Comparison of ENCODE assay signal across 14 mouse cellular contexts in genomic region chr11:32293479-32293878, GRCm38 (mm10). TPM values are rescaled to one million over a fixed set of nuclear protein-coding genes. Genes with fewer than 3 reads are reported as not detected.
"Had no signal": no experiment of that assay in that cellular context is flagged by ENCODE, and none has a peak within 500 bp of the region (broad histone marks: within the 10 kb centered on the region; RNA-seq: fewer than 3 reads in every experiment).

No protein-coding gene starts in this region.

RNA-seq across cellular contexts. Expression of gene Hba-a2, which starts 2.8 kb away (rescaled TPM):
- polyA plus RNA-seq: myocyte had no signal

RNA-seq across cellular contexts. Expression of gene Hbq1a, which starts 6.4 kb away (rescaled TPM):
- total RNA-seq: megakaryocyte, adult 5-6 weeks; monocyte, adult 5-6 weeks; neutrophil, adult 5-6 weeks had no signal
- polyA plus RNA-seq: limb, embryonic 12.5 days; midbrain, embryonic 10.5 days; testis, adult 2 months; urinary bladder, adult 2 months had no signal

RNA-seq across cellular contexts. Expression of gene Hbq1b, which starts 6.7 kb away (rescaled TPM):
- total RNA-seq: megakaryocyte, adult 5-6 weeks; monocyte, adult 5-6 weeks had no signal
- polyA plus RNA-seq: testis, adult 2 months; urinary bladder, adult 2 months had no signal

RNA-seq across cellular contexts. Expression of gene Hba-x, which starts 17.3 kb away (rescaled TPM):
- total RNA-seq: layer of hippocampus, adult 18-20 months; layer of hippocampus, postnatal 14 days; left cerebral cortex, adult 8-10 months; left cerebral cortex, postnatal 14 days; left cerebral cortex, postnatal 4 days; megakaryocyte, adult 5-6 weeks; monocyte, adult 5-6 weeks; neutrophil, adult 5-6 weeks had no signal
- polyA plus RNA-seq: lung, adult 2 months; myocyte; testis, adult 2 months had no signal
